16 mouse cellular contexts compared by ENCODE assay signal in genomic region chr10:104423761-104424160, GRCm38 (mm10).
"Had no signal": no experiment of that assay in that cellular context is flagged by ENCODE, and none has a peak within 500 bp of the region (broad histone marks: within the 10 kb centered on the region; RNA-seq: fewer than 3 reads in every experiment).

No protein-coding gene starts in this region.

- H3K36me3 ChIP-seq: neural tube, embryonic 13.5 days; neural tube, embryonic 15.5 days; stomach, embryonic 15.5 days had no signal

- H3K27me3 ChIP-seq: neural tube, embryonic 13.5 days; neural tube, embryonic 15.5 days; stomach, embryonic 15.5 days had no signal

- H3K27ac ChIP-seq: neural tube, embryonic 13.5 days; neural tube, embryonic 15.5 days; stomach, embryonic 15.5 days; stomach, postnatal 0 days had no signal

- H3K4me3 ChIP-seq: neural tube, embryonic 13.5 days; neural tube, embryonic 15.5 days; stomach, embryonic 15.5 days had no signal

- H3K4me1 ChIP-seq: neural tube, embryonic 13.5 days; neural tube, embryonic 15.5 days; stomach, embryonic 15.5 days had no signal

- H3K9ac ChIP-seq: neural tube, embryonic 13.5 days; neural tube, embryonic 15.5 days; stomach, embryonic 15.5 days had no signal

- DNase-seq: retina, postnatal 1 day; right cerebral cortex, adult 18-20 months; right cerebral cortex, postnatal 14 days; right cerebral cortex, postnatal 25 days; right cerebral cortex, postnatal 4 days; spleen, adult 18-20 months; thymus, adult 18-20 months; thymus, adult 2 months; thymus, postnatal 14 days; thymus, postnatal 25 days; thymus, postnatal 36 days; thymus, postnatal 4 days had no signal
